Mouse (Mus musculus): ENCODE measurements around the gene Prkar2b. TPM values are rescaled to one million over a fixed set of nuclear protein-coding genes. Genes with fewer than 3 reads are reported as not detected.

The Prkar2b gene
- 19.9 and 20.3 TPM in 2 replicates for polyA plus RNA-seq (2015; fragmentation: Nextera tagmentation; extraction: Ambion mirVana)

GRCm38 (mm10) chr12:32061090-32061930 lies at the start of gene Prkar2b:
TSS of gene Prkar2b (minus strand) at chr12:32061296.
- Histone ChIP-seq H3K9me3 (no peaks in the 10 kb centered on the region), H3K4me3 (peak within 1 kb of the TSS; percentile 85), H3K4me2 (replicated peaks) (peak within 1 kb of the TSS; percentile 90), H3K27me3 (no peaks in the 10 kb centered on the region), H3K9ac (peak within 1 kb of the TSS; percentile 88), H3K4me1 (peaks cover 13% of the 10 kb centered on the region), H3K36me3 (no peaks in the 10 kb centered on the region), H3K27ac (peak within 1 kb of the TSS; percentile 91)
- peak; percentile 96 for ATAC-seq (ENCODE audit: low FRiP score, low read depth)
- under 1% methylated on average over 26 of the region's 64 CpGs for WGBS

- WGBS = 79% methylated on average over 8 of the region's 8 CpGs
- Histone ChIP-seq H3K36me3 (no peaks in the 10 kb centered on the region), H3K4me1 (peaks cover 11% of the 10 kb centered on the region; the same call in 1 of the 2 replicates), H3K27ac (no peak overlapping the region), H3K9ac (no peak overlapping the region), H3K4me3 (no peak overlapping the region), H3K4me2 (replicated peaks) (no peak overlapping the region), H3K9me3 (no peaks in the 10 kb centered on the region), H3K27me3 (no peaks in the 10 kb centered on the region)
- ATAC-seq (ENCODE audit: low FRiP score, low read depth) = no peak
These were observed 48.1 kb upstream of the Prkar2b start for GRCm38 (mm10) chr12:32109201-32109600.

- no peak for ATAC-seq (ENCODE audit: low FRiP score, low read depth)
- no peak overlapping the region for H3K9ac ChIP-seq
- H3K27ac ChIP-seq = no peak overlapping the region
- no peak overlapping the region for H3K4me3 ChIP-seq
- H3K36me3 ChIP-seq = no peaks in the 10 kb centered on the region
- H3K4me2 ChIP-seq (replicated peaks) = no peak overlapping the region
- H3K27me3 ChIP-seq = no peaks in the 10 kb centered on the region
- 82% methylated on average over 4 of the region's 4 CpGs for WGBS
- peaks cover 4% of the 10 kb centered on the region; the same call in 1 of the 2 replicates for H3K4me1 ChIP-seq
- no peaks in the 10 kb centered on the region for H3K9me3 ChIP-seq
These were observed 43.9 kb upstream of the Prkar2b start for GRCm38 (mm10) chr12:32104955-32105521.

GRCm38 (mm10) chr12:32104451-32104862 lies 43.4 kb upstream of the Prkar2b start:
- Histone ChIP-seq H3K9me3 (no peaks in the 10 kb centered on the region), H3K36me3 (no peaks in the 10 kb centered on the region), H3K27me3 (no peaks in the 10 kb centered on the region), H3K4me2 (replicated peaks) (no peak overlapping the region), H3K4me1 (peaks cover 4% of the 10 kb centered on the region; the same call in 1 of the 2 replicates), H3K4me3 (no peak overlapping the region), H3K27ac (no peak overlapping the region), H3K9ac (no peak overlapping the region)
- ATAC-seq (ENCODE audit: low FRiP score, low read depth) = no peak
- 82% methylated on average over 6 of the region's 6 CpGs for WGBS

GRCm38 (mm10) chr12:32101306-32101705 lies 40.2 kb upstream of the Prkar2b start:
- H3K4me3 ChIP-seq = no peak overlapping the region
- no peaks in the 10 kb centered on the region for H3K9me3 ChIP-seq
- peaks cover 4% of the 10 kb centered on the region; the same call in 1 of the 2 replicates for H3K4me1 ChIP-seq
- H3K4me2 ChIP-seq (replicated peaks) = no peak overlapping the region
- H3K27ac ChIP-seq = no peak overlapping the region
- 87% methylated on average over 4 of the region's 4 CpGs for WGBS
- no peaks in the 10 kb centered on the region for H3K36me3 ChIP-seq
- no peaks in the 10 kb centered on the region for H3K27me3 ChIP-seq
- H3K9ac ChIP-seq = no peak overlapping the region
- ATAC-seq (ENCODE audit: low FRiP score, low read depth) = no peak

- H3K9ac ChIP-seq = no peak overlapping the region
These were observed 38.6 kb upstream of the Prkar2b start for GRCm38 (mm10) chr12:32099686-32100206.

GRCm38 (mm10) chr12:32098596-32098995 lies 37.5 kb upstream of the Prkar2b start:
- Histone ChIP-seq H3K27ac (no peak overlapping the region), H3K27me3 (no peaks in the 10 kb centered on the region), H3K4me1 (peaks cover 4% of the 10 kb centered on the region; the same call in 1 of the 2 replicates), H3K36me3 (no peaks in the 10 kb centered on the region), H3K9ac (no peak overlapping the region), H3K9me3 (no peaks in the 10 kb centered on the region), H3K4me2 (replicated peaks) (no peak overlapping the region), H3K4me3 (no peak overlapping the region)
- ATAC-seq (ENCODE audit: low FRiP score, low read depth) = no peak
- 61% methylated on average over 4 of the region's 4 CpGs for whole genome bisulfite sequencing

More at GRCm38 (mm10) chr12:32099686-32100206, 38.6 kb upstream of the Prkar2b start:
- Histone ChIP-seq H3K27me3 (no peaks in the 10 kb centered on the region), H3K4me1 (peaks cover 4% of the 10 kb centered on the region; the same call in 1 of the 2 replicates), H3K4me2 (replicated peaks) (no peak overlapping the region), H3K36me3 (no peaks in the 10 kb centered on the region), H3K9me3 (no peaks in the 10 kb centered on the region), H3K27ac (no peak overlapping the region), H3K4me3 (no peak overlapping the region)
- 86% methylated on average over 4 of the region's 4 CpGs for WGBS
- ATAC-seq (ENCODE audit: low FRiP score, low read depth) = no peak

GRCm38 (mm10) chr12:32097107-32097506 lies 36.0 kb upstream of the Prkar2b start:
- ATAC-seq (ENCODE audit: low FRiP score, low read depth) = no peak
- WGBS = 45% methylated on average over 1 of the region's 1 CpGs
- Histone ChIP-seq H3K36me3 (no peaks in the 10 kb centered on the region), H3K27me3 (no peaks in the 10 kb centered on the region), H3K4me3 (no peak overlapping the region), H3K9me3 (0 out of 2 replicates have a peak, but pooled peaks cover 2% of the 10 kb centered on the region), H3K4me2 (replicated peaks) (no peak overlapping the region), H3K4me1 (peaks cover under 1% of the 10 kb centered on the region; the same call in 1 of the 2 replicates), H3K9ac (no peak overlapping the region), H3K27ac (no peak overlapping the region)

GRCm38 (mm10) chr12:32095164-32095563 lies 34.1 kb upstream of the Prkar2b start:
- peaks cover 21% of the 10 kb centered on the region for H3K9me3 ChIP-seq
- no peak for ATAC-seq (ENCODE audit: low FRiP score, low read depth)
- no peaks in the 10 kb centered on the region for H3K4me1 ChIP-seq
- no peak overlapping the region for H3K4me3 ChIP-seq
- WGBS = 92% methylated on average over 1 of the region's 1 CpGs
- H3K27me3 ChIP-seq = no peaks in the 10 kb centered on the region
- H3K9ac ChIP-seq = no peak overlapping the region
- no peak overlapping the region for H3K27ac ChIP-seq
- no peaks in the 10 kb centered on the region for H3K36me3 ChIP-seq
- H3K4me2 ChIP-seq (replicated peaks) = no peak overlapping the region

- Histone ChIP-seq H3K4me2 (replicated peaks) (no peak overlapping the region), H3K4me3 (no peak overlapping the region), H3K9ac (no peak overlapping the region), H3K27me3 (no peaks in the 10 kb centered on the region), H3K27ac (no peak overlapping the region), H3K36me3 (no peaks in the 10 kb centered on the region), H3K9me3 (peaks cover 21% of the 10 kb centered on the region), H3K4me1 (no peaks in the 10 kb centered on the region)
- ATAC-seq (ENCODE audit: low FRiP score, low read depth) = no peak
- WGBS = 85% methylated on average over 4 of the region's 4 CpGs
These were observed 31.4 kb upstream of the Prkar2b start for GRCm38 (mm10) chr12:32092452-32092851.

- WGBS = 73% methylated on average over 3 of the region's 3 CpGs
- Histone ChIP-seq H3K27ac (no peak overlapping the region), H3K36me3 (no peaks in the 10 kb centered on the region)
These were observed 27.5 kb upstream of the Prkar2b start for GRCm38 (mm10) chr12:32088566-32088965.

GRCm38 (mm10) chr12:32087339-32087738 lies 26.2 kb upstream of the Prkar2b start:
- Histone ChIP-seq H3K27me3 (no peaks in the 10 kb centered on the region), H3K9me3 (peaks cover 21% of the 10 kb centered on the region), H3K4me1 (no peaks in the 10 kb centered on the region), H3K4me3 (no peak overlapping the region), H3K36me3 (no peaks in the 10 kb centered on the region), H3K27ac (no peak overlapping the region), H3K9ac (no peak overlapping the region), H3K4me2 (replicated peaks) (no peak overlapping the region)
- 65% methylated on average over 8 of the region's 8 CpGs for WGBS
- no peak for ATAC-seq (ENCODE audit: low FRiP score, low read depth)

More at GRCm38 (mm10) chr12:32088566-32088965, 27.5 kb upstream of the Prkar2b start:
- ATAC-seq (ENCODE audit: low FRiP score, low read depth) = no peak
- Histone ChIP-seq H3K27me3 (no peaks in the 10 kb centered on the region), H3K4me1 (no peaks in the 10 kb centered on the region), H3K9me3 (peaks cover 21% of the 10 kb centered on the region), H3K4me3 (no peak overlapping the region), H3K9ac (no peak overlapping the region), H3K4me2 (replicated peaks) (no peak overlapping the region)
